Mouse (Mus musculus) ES-E14 (cell line): ENCODE results near the gene Bglap.
"Not testable (repeated sequence)": the region's sequence is repeated elsewhere in the genome, so short reads cannot be mapped to it uniquely, and the experiment has no call there.

ENCODE experiments used
- CHD2 ChIP-seq: IDR thresholded peaks from 2 replicates; pipeline ENCODE4 v1.6.1; 2014; ENCODE audit warnings: mild to moderate bottlenecking, low read depth, low read length, inconsistent platforms
- HCFC1 ChIP-seq: IDR thresholded peaks from 2 replicates; pipeline ENCODE4 v1.6.1; 2012; ENCODE audit warnings: low read length, inconsistent platforms, borderline replicate concordance; ENCODE audit not compliant: insufficient read depth
- MAFK ChIP-seq: IDR thresholded peaks from 2 replicates; pipeline ENCODE4 v1.6.1; 2014; ENCODE audit warnings: mild to moderate bottlenecking, low read depth, low read length, inconsistent platforms; ENCODE audit not compliant: insufficient read depth
- ZC3H11A ChIP-seq: IDR thresholded peaks from 2 replicates; pipeline ENCODE4 v1.6.1; 2012; ENCODE audit warnings: low read depth, mild to moderate bottlenecking, inconsistent platforms, low read length, borderline replicate concordance

DNA sequence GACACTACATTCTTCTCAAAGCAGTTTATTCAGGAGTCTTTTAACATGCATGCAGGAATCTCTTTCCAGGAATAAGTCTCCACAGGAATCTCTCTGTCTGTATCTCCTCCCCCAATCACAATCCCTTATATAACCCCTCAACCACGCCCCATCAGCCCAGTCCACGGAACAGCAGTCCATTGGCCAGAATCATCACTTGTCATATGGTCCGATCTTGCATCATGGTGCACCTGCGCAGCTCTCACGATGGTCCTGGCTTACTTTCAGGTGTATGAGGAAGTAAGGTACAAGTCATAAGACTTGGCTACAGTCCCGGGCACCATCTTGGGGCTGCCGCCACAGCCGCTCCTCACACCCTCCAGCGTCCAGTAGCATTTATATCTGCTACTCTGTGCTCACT is 11.6 kb downstream of the Bglap start, which contains the start of gene Bglap3:
- not testable (repeated sequence) for TF ChIP-seq ZC3H11A, MAFK, CHD2, HCFC1
